Mouse (Mus musculus): ENCODE results near the gene Col19a1. TPM values are rescaled to one million over a fixed set of nuclear protein-coding genes. Genes with fewer than 3 reads are reported as not detected.

Col19a1 gene
- polyA plus RNA-seq, 1 experiment, result not detected

GRCm38 (mm10) chr1:24245700-24246375 is 341.4 kb downstream of the Col19a1 start:
- no peaks in the 10 kb centered on the region for H3K27me3 ChIP-seq (replicated peaks)
- no peak overlapping the region for H3K4me3 ChIP-seq (replicated peaks)
- no peaks in the 10 kb centered on the region for H3K4me1 ChIP-seq
- no peaks in the 10 kb centered on the region for H3K36me3 ChIP-seq (replicated peaks; ENCODE audit: low read length)
- no peak for TF ChIP-seq GATA1 (IDR thresholded peaks at IDR 0.05; ENCODE audit: borderline replicate concordance, low read length)
- no peak for TF ChIP-seq FLI1 (IDR thresholded peaks at IDR 0.05; ENCODE audit: low read length)
- H3K9me3 ChIP-seq, result no peaks in the 10 kb centered on the region

- TF ChIP-seq FLI1 (IDR thresholded peaks at IDR 0.05; ENCODE audit: low read length) (no peak), GATA1 (IDR thresholded peaks at IDR 0.05; ENCODE audit: borderline replicate concordance, low read length) (no peak)
- Histone ChIP-seq H3K36me3 (replicated peaks; ENCODE audit: low read length) (no peaks in the 10 kb centered on the region), H3K4me3 (replicated peaks) (no peak overlapping the region), H3K27me3 (replicated peaks) (no peaks in the 10 kb centered on the region), H3K4me1 (no peaks in the 10 kb centered on the region), H3K9me3 (no peaks in the 10 kb centered on the region)
Observed at GRCm38 (mm10) chr1:24244931-24245330, 342.3 kb downstream of the Col19a1 start.

GRCm38 (mm10) chr1:24240039-24240691 is 347.1 kb downstream of the Col19a1 start:
- H3K4me1 ChIP-seq, result no peaks in the 10 kb centered on the region
- H3K4me3 ChIP-seq (replicated peaks), result no peak overlapping the region
- TF ChIP-seq GATA1 (IDR thresholded peaks at IDR 0.05; ENCODE audit: borderline replicate concordance, low read length) (no peak), FLI1 (IDR thresholded peaks at IDR 0.05; ENCODE audit: low read length) (no peak)
- H3K36me3 ChIP-seq (replicated peaks; ENCODE audit: low read length), result no peaks in the 10 kb centered on the region
- H3K27me3 ChIP-seq (replicated peaks), result no peaks in the 10 kb centered on the region
- no peaks in the 10 kb centered on the region for H3K9me3 ChIP-seq

- Histone ChIP-seq H3K36me3 (replicated peaks; ENCODE audit: low read length) (no peaks in the 10 kb centered on the region), H3K4me3 (replicated peaks) (no peak overlapping the region), H3K27me3 (replicated peaks) (no peaks in the 10 kb centered on the region), H3K4me1 (no peaks in the 10 kb centered on the region), H3K9me3 (no peaks in the 10 kb centered on the region)
- no peak for TF ChIP-seq FLI1 (IDR thresholded peaks at IDR 0.05; ENCODE audit: low read length)
- TF ChIP-seq GATA1 (IDR thresholded peaks at IDR 0.05; ENCODE audit: borderline replicate concordance, low read length), result no peak
Observed at GRCm38 (mm10) chr1:24236330-24236729, 350.9 kb downstream of the Col19a1 start.

GRCm38 (mm10) chr1:24231504-24232270 is 355.6 kb downstream of the Col19a1 start:
- Histone ChIP-seq H3K4me3 (replicated peaks) (no peak overlapping the region), H3K27me3 (replicated peaks) (no peaks in the 10 kb centered on the region), H3K36me3 (replicated peaks; ENCODE audit: low read length) (no peaks in the 10 kb centered on the region), H3K4me1 (no peaks in the 10 kb centered on the region), H3K9me3 (no peaks in the 10 kb centered on the region)
- TF ChIP-seq GATA1 (IDR thresholded peaks at IDR 0.05; ENCODE audit: borderline replicate concordance, low read length) (no peak), FLI1 (IDR thresholded peaks at IDR 0.05; ENCODE audit: low read length) (no peak)

GRCm38 (mm10) chr1:24230428-24230827 is 356.8 kb downstream of the Col19a1 start:
- Histone ChIP-seq H3K36me3 (replicated peaks; ENCODE audit: low read length) (no peaks in the 10 kb centered on the region), H3K4me3 (replicated peaks) (no peak overlapping the region), H3K9me3 (no peaks in the 10 kb centered on the region), H3K4me1 (no peaks in the 10 kb centered on the region), H3K27me3 (replicated peaks) (no peaks in the 10 kb centered on the region)
- no peak for TF ChIP-seq GATA1 (IDR thresholded peaks at IDR 0.05; ENCODE audit: borderline replicate concordance, low read length)

- no peak overlapping the region for H3K4me3 ChIP-seq (replicated peaks)
- TF ChIP-seq FLI1 (IDR thresholded peaks at IDR 0.05; ENCODE audit: low read length) (no peak), GATA1 (IDR thresholded peaks at IDR 0.05; ENCODE audit: borderline replicate concordance, low read length) (no peak)
- H3K36me3 ChIP-seq (replicated peaks; ENCODE audit: low read length), result no peaks in the 10 kb centered on the region
- no peaks in the 10 kb centered on the region for H3K27me3 ChIP-seq (replicated peaks)
- no peaks in the 10 kb centered on the region for H3K9me3 ChIP-seq
- no peaks in the 10 kb centered on the region for H3K4me1 ChIP-seq
Observed at GRCm38 (mm10) chr1:24229552-24229951, 357.7 kb downstream of the Col19a1 start.

- Histone ChIP-seq H3K9me3 (0 out of 2 replicates have a peak, but pooled peaks cover 3% of the 10 kb centered on the region), H3K27me3 (replicated peaks) (no peaks in the 10 kb centered on the region), H3K4me3 (replicated peaks) (no peak overlapping the region), H3K36me3 (replicated peaks; ENCODE audit: low read length) (no peaks in the 10 kb centered on the region), H3K4me1 (no peaks in the 10 kb centered on the region)
- TF ChIP-seq GATA1 (IDR thresholded peaks at IDR 0.05; ENCODE audit: borderline replicate concordance, low read length), result no peak
- no peak for TF ChIP-seq FLI1 (IDR thresholded peaks at IDR 0.05; ENCODE audit: low read length)
Observed at GRCm38 (mm10) chr1:24226941-24227711, 360.1 kb downstream of the Col19a1 start.

- no peaks in the 10 kb centered on the region for H3K27me3 ChIP-seq (replicated peaks)
- H3K9me3 ChIP-seq, result 0 out of 2 replicates have a peak, but pooled peaks cover 3% of the 10 kb centered on the region
- H3K36me3 ChIP-seq (replicated peaks; ENCODE audit: low read length), result no peaks in the 10 kb centered on the region
- H3K4me1 ChIP-seq, result no peaks in the 10 kb centered on the region
- no peak for TF ChIP-seq FLI1 (IDR thresholded peaks at IDR 0.05; ENCODE audit: low read length)
- TF ChIP-seq GATA1 (IDR thresholded peaks at IDR 0.05; ENCODE audit: borderline replicate concordance, low read length), result no peak
- H3K4me3 ChIP-seq (replicated peaks), result no peak overlapping the region
Observed at GRCm38 (mm10) chr1:24225825-24226526, 361.3 kb downstream of the Col19a1 start.
